Mouse (Mus musculus): ENCODE results near the gene Epo.

Epo gene

GRCm38 (mm10) chr5:137539291-137539801, 6.3 kb upstream of the Epo start:
- DNase-seq = peak; percentile 80 to 84

GRCm38 (mm10) chr5:137537461-137537860, 4.4 kb upstream of the Epo start:
- peak in 1 of 2 experiments; percentile 11 for DNase-seq

- DNase-seq = peak in 1 of 2 experiments; percentile 1
These were observed 2.3 kb upstream of the Epo start for GRCm38 (mm10) chr5:137535318-137535717.

- DNase-seq = peak; percentile 1 to 4
These were observed 1.7 kb upstream of the Epo start for GRCm38 (mm10) chr5:137534762-137535161.

- DNase-seq = no peak
These were observed 280 bp downstream of the Epo start for GRCm38 (mm10) chr5:137532808-137533116.

- peak; percentile 50 to 58 for DNase-seq
These were observed 773 bp downstream of the Epo start for GRCm38 (mm10) chr5:137532131-137532807.

GRCm38 (mm10) chr5:137531414-137532130, 1.5 kb downstream of the Epo start:
- DNase-seq = peak; percentile 75 to 82

GRCm38 (mm10) chr5:137530588-137531413, 2.2 kb downstream of the Epo start:
- peak; percentile 68 to 79 for DNase-seq

- DNase-seq = peak in 1 of 2 experiments; percentile 12
These were observed 3.0 kb downstream of the Epo start for GRCm38 (mm10) chr5:137530075-137530474.

- DNase-seq = no peak
These were observed 3.6 kb downstream of the Epo start for GRCm38 (mm10) chr5:137529221-137529995.

GRCm38 (mm10) chr5:137528247-137528968, 4.6 kb downstream of the Epo start:
- no peak for DNase-seq

- DNase-seq = no peak
These were observed 5.6 kb downstream of the Epo start for GRCm38 (mm10) chr5:137527413-137527812.

- DNase-seq = peak; percentile 66 to 74
These were observed 6.7 kb downstream of the Epo start for GRCm38 (mm10) chr5:137526192-137526936.

- no peak for DNase-seq
These were observed 7.5 kb downstream of the Epo start for GRCm38 (mm10) chr5:137525511-137525910.

GRCm38 (mm10) chr5:137524671-137525070, 8.4 kb downstream of the Epo start:
- no peak for DNase-seq

GRCm38 (mm10) chr5:137524251-137524515, 8.9 kb downstream of the Epo start:
- no peak for DNase-seq

GRCm38 (mm10) chr5:137523396-137524250, 9.4 kb downstream of the Epo start:
- no peak for DNase-seq

- no peak for DNase-seq
These were observed 10.3 kb downstream of the Epo start for GRCm38 (mm10) chr5:137522711-137523110.

- no peak for DNase-seq
These were observed 11.2 kb downstream of the Epo start for GRCm38 (mm10) chr5:137521861-137522260.

Measured in cerebellum, postnatal 14 days (tissue).